Mouse (Mus musculus) erythroblast, embryonic 14.5 days (primary cell): Measurements from ENCODE around the gene Btbd6. TPM values are rescaled to one million over a fixed set of nuclear protein-coding genes. Genes with fewer than 3 reads are reported as not detected.
A peak's percentile ranks its signal among the peaks of the same experiment; 100 is the strongest.

Source experiments
- H3K27me3 ChIP-seq: 2 replicates; pipeline ENCODE4 v1.6.1; 2012; ENCODE audit warnings: inconsistent platforms; ENCODE audit not compliant: control insufficient read depth
- H3K36me3 ChIP-seq: 2 replicates; pipeline ENCODE4 v1.6.1; 2012; ENCODE audit warnings: mild to moderate bottlenecking, inconsistent platforms; ENCODE audit not compliant: control insufficient read depth
- H3K4me1 ChIP-seq: 2 replicates; pipeline ENCODE4 v1.6.1; 2012; ENCODE audit warnings: inconsistent platforms; ENCODE audit not compliant: control insufficient read depth
- H3K4me3 ChIP-seq: replicated peaks from 2 replicates; pipeline ENCODE3; 2012; ENCODE audit warnings: moderate library complexity, mild to moderate bottlenecking, inconsistent platforms
- H3K9me3 ChIP-seq: 2 replicates; pipeline ENCODE4 v1.6.1; 2012; ENCODE audit warnings: low read length, inconsistent platforms, mixed read lengths; ENCODE audit not compliant: control insufficient read depth
- GATA1 ChIP-seq: IDR thresholded peaks from 2 replicates; pipeline ENCODE4 v1.6.1; 2012; ENCODE audit warnings: low read length, inconsistent platforms, mixed read lengths
- TAL1 ChIP-seq: IDR thresholded peaks from 3 replicates; pipeline ENCODE4 v1.6.1; 2012; ENCODE audit warnings: low read length, inconsistent platforms, mixed read lengths
- polyA plus RNA-seq: library from polyadenylated mRNA; stranded (reverse); fragments of >175 nt; gene quantifications from 2 replicates; pipeline ENCODE4 v1.2.3, GENCODE M21; 2012

The Btbd6 gene
- polyA plus RNA-seq, result 1.5 and 2.6 TPM in 2 replicates

DNA sequence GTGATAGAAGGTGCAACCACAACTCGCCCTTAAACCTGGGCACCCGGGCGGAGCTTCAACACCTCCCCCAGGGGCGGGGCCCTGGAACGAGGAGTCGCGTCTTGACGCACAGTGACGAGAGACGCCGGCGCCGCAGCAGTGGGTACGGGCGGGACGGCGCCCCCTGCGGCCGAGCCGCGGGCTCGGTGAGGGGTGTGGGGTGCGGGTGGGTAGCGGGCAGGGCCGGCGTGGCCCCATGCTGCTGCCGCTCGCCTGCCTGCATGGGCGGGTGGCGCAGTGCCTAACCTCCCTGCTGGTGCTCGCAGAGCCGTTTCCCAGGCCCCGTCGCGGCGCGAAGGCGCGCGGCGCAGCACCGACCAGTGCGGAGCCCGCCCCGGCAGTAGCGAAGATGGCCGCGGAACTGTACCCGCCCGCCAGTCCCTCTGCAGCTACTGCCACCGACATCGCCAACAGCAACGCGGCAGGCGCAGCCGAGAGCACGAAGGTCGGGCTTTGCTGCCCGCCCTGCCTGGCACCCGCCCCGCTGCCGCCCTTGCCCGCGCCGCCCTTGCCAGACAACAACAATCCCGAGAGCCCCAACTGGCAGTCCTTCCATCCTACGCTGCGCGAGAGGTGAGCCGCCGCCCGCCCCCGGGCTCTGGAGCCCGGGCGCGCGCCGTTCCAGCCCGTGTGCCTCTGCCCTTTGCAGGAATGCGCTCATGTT lies at the start of gene Btbd6:
Gene Btbd6, plus strand, starts transcription at position 112 of the 703 bp plus-strand sequence.
- Histone ChIP-seq H3K36me3 (peaks cover 93% of the 10 kb centered on the region), H3K27me3 (no peaks in the 10 kb centered on the region), H3K9me3 (no peaks in the 10 kb centered on the region), H3K4me3 (peak within 1 kb of the TSS; percentile 79), H3K4me1 (peaks cover 26% of the 10 kb centered on the region)
- TF ChIP-seq GATA1, result no peak
- TF ChIP-seq TAL1, result no peak

DNA sequence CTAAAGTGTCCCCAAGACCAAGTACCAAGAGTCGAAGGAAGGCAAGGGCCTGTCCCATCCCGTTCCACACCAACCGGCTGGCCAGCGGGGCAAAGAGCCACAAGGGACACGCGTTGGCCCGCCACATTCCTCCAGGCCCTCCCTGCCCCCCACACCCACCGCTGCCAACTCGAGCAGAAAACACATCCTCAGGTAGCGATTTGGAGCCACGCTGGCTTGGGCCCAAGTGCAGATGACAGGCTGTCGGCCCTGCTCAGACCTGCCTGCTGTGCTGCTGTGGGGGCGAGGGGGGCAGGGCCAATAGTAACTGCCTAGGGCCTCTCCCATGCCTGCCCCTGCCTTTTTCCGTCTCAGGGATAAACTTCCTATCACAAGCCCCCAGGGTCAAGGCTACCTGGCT lies 49.0 kb upstream of the Btbd6 start:
- Histone ChIP-seq H3K27me3 (peaks cover 63% of the 10 kb centered on the region), H3K4me3 (no peak overlapping the region), H3K36me3 (no peaks in the 10 kb centered on the region), H3K9me3 (peaks cover 3% of the 10 kb centered on the region; the same call in 1 of the 2 replicates), H3K4me1 (peaks cover 7% of the 10 kb centered on the region)
- TF ChIP-seq TAL1 (no peak), GATA1 (no peak)

DNA sequence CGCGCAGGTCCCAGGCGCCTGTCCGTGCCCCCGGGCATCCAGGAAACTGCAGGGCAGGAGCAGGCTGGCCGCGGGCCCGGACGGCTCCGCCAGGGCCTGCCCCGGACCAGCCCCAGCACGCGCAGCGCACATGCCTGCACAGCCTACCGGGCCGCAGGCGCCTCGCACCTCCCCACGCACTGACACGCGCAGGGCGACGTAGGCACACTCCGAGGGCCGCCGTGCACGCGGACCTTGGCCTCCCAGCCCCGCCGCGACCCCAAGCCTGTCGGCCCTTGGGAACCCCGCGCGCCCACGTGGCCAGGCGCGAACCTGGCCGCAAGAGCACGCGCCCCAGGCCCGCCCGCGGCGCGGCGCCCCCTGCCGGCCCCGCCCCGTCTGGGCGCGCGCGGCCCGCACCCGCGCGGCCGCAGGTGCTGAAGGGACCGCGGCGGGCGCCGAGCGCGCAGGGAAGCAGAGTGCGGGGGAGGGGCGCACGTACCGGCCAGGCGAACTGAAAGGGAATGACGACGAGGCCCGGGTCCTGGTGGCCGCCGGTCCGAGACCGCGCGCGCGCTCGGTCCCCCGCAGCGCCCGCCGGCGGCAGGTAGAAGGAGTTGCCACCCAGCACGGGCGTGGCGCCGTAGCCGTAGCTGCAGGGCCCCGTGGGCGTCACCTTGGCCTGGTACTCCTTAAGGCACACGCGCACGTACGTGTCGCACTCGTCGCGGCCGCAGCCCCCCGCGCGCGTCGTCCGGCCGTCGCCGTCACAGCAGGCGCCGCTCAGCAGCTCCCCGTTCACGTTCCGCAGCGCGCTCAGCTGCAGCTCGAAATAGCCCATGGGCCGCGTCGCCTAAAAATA lies 47.7 kb upstream of the Btbd6 start:
- peaks cover 3% of the 10 kb centered on the region; the same call in 1 of the 2 replicates for H3K9me3 ChIP-seq
- H3K4me1 ChIP-seq, result peaks cover 7% of the 10 kb centered on the region
- H3K27me3 ChIP-seq, result peaks cover 73% of the 10 kb centered on the region
- H3K36me3 ChIP-seq, result no peaks in the 10 kb centered on the region
- no peak for TF ChIP-seq TAL1
- TF ChIP-seq GATA1, result no peak
- peak overlapping the region; percentile 29 for H3K4me3 ChIP-seq

DNA sequence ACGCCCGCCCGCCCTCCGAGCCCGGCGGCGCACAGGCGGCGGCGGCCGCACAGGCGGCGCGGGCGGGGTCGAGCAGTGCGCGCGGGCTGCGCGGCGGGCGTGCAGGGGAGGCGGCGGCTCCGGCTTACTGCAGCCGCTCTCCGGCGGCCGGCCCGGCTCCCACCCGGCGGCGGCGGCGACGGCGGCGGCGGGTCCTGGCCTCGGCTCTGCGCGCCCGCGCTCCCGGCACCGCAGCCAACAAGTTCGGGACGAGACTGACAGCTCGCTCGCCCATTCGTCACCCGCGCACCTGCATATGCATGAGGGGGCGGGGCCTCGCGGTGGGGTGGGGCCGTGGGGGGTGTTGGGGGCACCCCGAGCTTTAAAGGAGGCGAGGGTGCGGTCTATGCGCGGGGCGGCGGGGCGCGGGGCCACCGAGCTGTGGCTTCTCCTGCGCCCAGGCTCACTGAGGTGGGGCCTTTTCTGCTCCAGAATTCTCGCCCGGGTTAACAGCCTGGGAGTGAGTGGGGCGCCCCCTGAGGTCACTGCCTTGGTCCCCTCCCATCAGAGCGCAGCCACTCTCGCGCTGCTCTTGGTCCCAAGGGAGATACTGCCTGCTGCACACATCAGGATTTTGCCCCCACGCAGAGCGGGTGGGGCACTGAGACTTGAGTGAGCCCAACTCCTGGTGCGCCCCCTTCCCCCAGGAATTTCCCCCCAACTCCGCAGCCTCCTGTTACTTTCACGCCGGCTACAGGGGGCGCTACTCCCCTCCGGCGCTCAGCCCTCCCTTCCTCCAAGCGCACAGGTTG lies 46.5 kb upstream of the Btbd6 start, which contains the start of gene Jag2:
Gene Jag2, minus strand, starts transcription at position 215 of the 791 bp plus-strand sequence.
- Histone ChIP-seq H3K4me3 (peak within 1 kb of the TSS; percentile 29), H3K9me3 (peaks cover 3% of the 10 kb centered on the region; the same call in 1 of the 2 replicates), H3K4me1 (peaks cover 7% of the 10 kb centered on the region), H3K36me3 (no peaks in the 10 kb centered on the region), H3K27me3 (peaks cover 76% of the 10 kb centered on the region)
- TF ChIP-seq GATA1, result no peak
- no peak for TF ChIP-seq TAL1

DNA sequence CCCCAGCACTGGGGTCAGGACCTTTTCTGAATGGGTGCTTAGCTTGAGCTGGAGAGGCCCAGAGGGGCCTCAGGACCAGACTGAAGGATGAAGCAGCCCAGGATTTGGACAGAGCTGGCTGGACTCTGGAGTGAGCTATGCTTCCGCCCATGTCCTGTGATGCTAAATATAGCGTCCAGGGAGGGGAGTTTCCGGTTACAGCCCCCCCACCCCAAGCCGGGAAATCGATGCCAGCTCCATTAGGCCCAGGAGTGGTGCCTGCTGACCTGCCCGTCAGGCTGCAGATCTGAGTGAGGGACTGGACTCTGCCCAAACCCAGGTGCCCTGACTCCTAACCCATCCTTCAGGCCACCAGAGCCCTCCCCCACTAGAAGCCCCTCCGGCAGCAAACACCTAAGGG lies 43.6 kb upstream of the Btbd6 start:
- Histone ChIP-seq H3K4me3 (no peak overlapping the region), H3K27me3 (peaks cover 59% of the 10 kb centered on the region), H3K36me3 (no peaks in the 10 kb centered on the region), H3K4me1 (peaks cover 7% of the 10 kb centered on the region), H3K9me3 (peaks cover 3% of the 10 kb centered on the region; the same call in 1 of the 2 replicates)
- no peak for TF ChIP-seq GATA1
- TF ChIP-seq TAL1, result no peak

DNA sequence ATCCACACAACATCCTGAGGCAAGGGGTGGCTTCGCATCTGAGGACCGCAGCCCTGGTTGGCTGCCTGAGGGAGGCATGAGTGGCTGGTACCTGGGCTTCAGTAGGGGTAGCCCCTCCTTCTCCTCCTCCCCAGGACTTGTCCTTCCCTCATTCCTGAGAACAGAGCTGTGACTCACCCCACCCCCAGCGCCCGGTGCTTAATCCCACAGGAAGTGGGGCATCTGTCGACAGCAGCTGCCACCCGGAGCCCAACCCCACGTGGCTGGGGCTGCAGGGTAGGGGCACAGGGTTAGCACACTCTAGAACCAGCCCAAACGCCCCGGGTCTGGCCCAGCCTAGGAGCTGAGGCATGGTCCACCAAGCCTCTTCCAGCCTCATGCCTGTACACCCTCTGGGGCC lies 38.4 kb upstream of the Btbd6 start:
- no peak overlapping the region for H3K4me3 ChIP-seq

DNA sequence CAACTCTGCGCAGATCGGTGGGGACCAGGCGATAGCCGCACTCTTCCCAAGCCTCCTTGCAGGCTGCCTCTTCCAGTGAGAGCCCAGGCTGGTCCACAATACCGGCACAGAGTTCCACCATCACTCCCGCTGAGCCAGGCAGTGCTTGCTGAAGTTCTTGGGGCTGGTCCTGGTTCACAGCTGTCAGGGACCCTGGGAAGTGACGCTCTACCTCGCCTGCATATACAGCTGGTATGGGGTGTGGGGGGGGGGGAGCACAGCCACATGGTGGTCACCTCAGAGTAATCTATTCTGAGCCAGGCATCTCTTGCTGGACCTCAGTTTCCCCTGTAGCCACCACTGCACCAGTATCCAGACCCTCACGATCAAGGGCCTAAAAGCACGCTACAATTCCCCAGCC lies 37.9 kb upstream of the Btbd6 start:
- no peak for TF ChIP-seq GATA1
- TF ChIP-seq TAL1, result no peak
- Histone ChIP-seq H3K27me3 (peaks cover 4% of the 10 kb centered on the region; the same call in 1 of the 2 replicates), H3K4me3 (no peak overlapping the region), H3K36me3 (no peaks in the 10 kb centered on the region), H3K9me3 (no peaks in the 10 kb centered on the region), H3K4me1 (peaks cover 22% of the 10 kb centered on the region)

More for the DNA sequence above, 38.4 kb upstream of the Btbd6 start:
- H3K9me3 ChIP-seq, result no peaks in the 10 kb centered on the region
- H3K4me1 ChIP-seq, result peaks cover 22% of the 10 kb centered on the region
- TF ChIP-seq GATA1 (no peak), TAL1 (no peak)
- H3K36me3 ChIP-seq, result no peaks in the 10 kb centered on the region
- peaks cover 6% of the 10 kb centered on the region; the same call in 1 of the 2 replicates for H3K27me3 ChIP-seq

DNA sequence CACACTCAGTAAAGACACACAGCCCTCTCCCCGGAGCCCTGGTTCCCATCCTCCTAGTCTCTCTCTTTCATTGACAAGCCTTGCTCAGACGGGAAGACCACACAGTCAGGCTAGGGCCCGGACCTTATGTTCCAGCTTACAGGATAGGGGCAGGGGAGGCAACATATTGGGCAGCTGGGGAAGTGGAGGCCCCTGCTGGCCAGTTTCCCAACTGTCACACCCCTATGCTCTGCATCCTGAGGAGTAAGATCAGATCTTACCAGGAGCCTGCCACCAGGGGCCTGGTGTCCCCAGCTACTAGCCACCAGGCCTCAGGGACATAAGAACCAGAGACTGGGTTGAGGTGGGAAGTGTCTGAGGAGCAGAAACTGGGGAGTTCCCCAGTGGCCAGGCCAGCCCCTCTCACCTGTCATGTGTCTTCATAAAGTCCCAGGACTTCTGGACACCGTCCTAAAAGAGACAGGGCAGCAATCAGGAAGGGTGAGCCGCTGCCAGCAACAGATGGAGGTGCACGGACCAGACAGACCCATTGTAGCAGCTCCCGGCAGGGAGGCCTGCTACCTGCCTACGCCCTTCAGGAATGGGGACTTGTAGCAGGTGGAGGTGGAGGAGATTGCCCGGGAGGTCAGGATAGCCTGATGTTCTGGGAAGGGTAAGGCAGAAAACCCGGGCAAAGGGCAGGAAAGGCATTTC lies 37.3 kb upstream of the Btbd6 start:
- H3K4me1 ChIP-seq, result peaks cover 22% of the 10 kb centered on the region
- H3K36me3 ChIP-seq, result no peaks in the 10 kb centered on the region
- no peaks in the 10 kb centered on the region; the same call in 1 of the 2 replicates for H3K27me3 ChIP-seq
- no peak overlapping the region for H3K4me3 ChIP-seq
- H3K9me3 ChIP-seq, result no peaks in the 10 kb centered on the region
- TF ChIP-seq GATA1 (no peak), TAL1 (no peak)
